Mouse (Mus musculus) bone marrow, adult 2 months (tissue): ENCODE results near the gene Nf1.

Experiments
- CTCF ChIP-seq: fragments of 200-500 bp; IDR thresholded peaks from 2 replicates; pipeline ENCODE4 v1.5.1; 2011; ENCODE audit warnings: low read length, control low read depth; ENCODE audit not compliant: control insufficient read depth, insufficient read depth
- POLR2A ChIP-seq: fragments of 200-500 bp; IDR thresholded peaks from 2 replicates; pipeline ENCODE4 v1.6.1; 2011; ENCODE audit warnings: low read depth, mild to moderate bottlenecking, control low read depth, low read length, borderline replicate concordance; ENCODE audit not compliant: control insufficient read depth

DNA sequence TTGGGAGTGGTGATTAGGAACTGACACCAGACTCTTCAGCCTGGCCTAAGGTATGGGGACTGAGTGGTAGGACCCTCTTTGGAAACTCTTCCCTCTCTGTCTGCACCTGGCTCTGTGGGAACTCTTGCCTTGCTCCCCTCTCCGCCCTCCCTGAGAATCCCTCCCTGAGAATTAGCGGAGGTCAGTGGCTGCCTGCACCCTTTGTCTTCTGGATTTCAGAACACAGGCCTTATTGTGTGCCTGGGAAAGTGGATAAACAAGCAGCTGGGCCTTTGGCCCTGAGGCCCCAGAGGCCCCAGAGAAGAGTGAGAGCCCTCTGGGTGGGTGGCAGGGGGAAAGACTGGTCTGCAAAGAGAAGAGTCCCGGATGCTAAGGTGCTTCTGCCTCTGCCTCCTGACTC is 273.6 kb downstream of the Nf1 start:
- TF ChIP-seq CTCF = no peak
- TF ChIP-seq POLR2A = no peak
